Mouse (Mus musculus) embryonic facial prominence, embryonic 14.5 days (tissue): ENCODE data around the gene Fancd2. TPM values are rescaled to one million over a fixed set of nuclear protein-coding genes. Genes with fewer than 3 reads are reported as not detected.

Experiments used
- ATAC-seq: fragments of 200-750 bp; cut with Nextera tagmentation; 2 replicates; pipeline ENCODE4 v1.8.0; 2017; ENCODE audit warnings: low read depth, moderate number of reproducible peaks, moderate TSS enrichment
- DNase-seq: peaks from one replicate; pipeline ENCODE4 v3.0.0-alpha.2; 2015; ENCODE audit warnings: low spot score
- H3K27ac ChIP-seq: fragments of 300-500 bp; sonication (generic); replicated peaks from 2 replicates; pipeline ENCODE4 v1.5.1; 2014; ENCODE audit warnings: low read depth, mild to moderate bottlenecking, low read length, moderate library complexity
- H3K27me3 ChIP-seq: fragments of 300-500 bp; sonication (generic); replicated peaks from 2 replicates; pipeline ENCODE4 v1.6.1; 2014; ENCODE audit warnings: low read length; ENCODE audit not compliant: control insufficient read depth, insufficient read depth
- H3K36me3 ChIP-seq: fragments of 300-500 bp; sonication (generic); 2 replicates; pipeline ENCODE4 v1.6.1; 2014; ENCODE audit warnings: low read length, mixed read lengths; ENCODE audit not compliant: control insufficient read depth, insufficient read depth
- H3K4me1 ChIP-seq: fragments of 300-500 bp; sonication (generic); 2 replicates; pipeline ENCODE4 v1.6.1; 2014; ENCODE audit warnings: antibody characterized with exemption, low read length; ENCODE audit not compliant: control insufficient read depth, insufficient read depth
- H3K4me2 ChIP-seq: fragments of 300-500 bp; sonication (generic); 2 replicates; pipeline ENCODE4 v1.6.1; 2014; ENCODE audit warnings: low read depth, mild to moderate bottlenecking, low read length, moderate library complexity, mixed read lengths
- H3K4me3 ChIP-seq: fragments of 300-500 bp; sonication (generic); 2 replicates; pipeline ENCODE4 v1.5.1; 2014; ENCODE audit warnings: low read depth, mild to moderate bottlenecking, low read length
- H3K9ac ChIP-seq: fragments of 300-500 bp; sonication (generic); 2 replicates; pipeline ENCODE4 v1.6.1; 2014; ENCODE audit warnings: low read depth, mild to moderate bottlenecking, low read length, moderate library complexity, mixed read lengths
- H3K9me3 ChIP-seq: fragments of 300-500 bp; sonication (generic); 2 replicates; pipeline ENCODE4 v1.6.1; 2016; ENCODE audit warnings: low read length; ENCODE audit not compliant: control insufficient read depth
- WGBS: fragments of 180-500 bp; shearing (Covaris S2); extraction: QIAGEN DNeasy Blood & Tissue Kit; methylation state at CpG from one replicate; pipeline ENCODE4 v1.1.7; 2014; 5-methylcytosine and 5-hydroxymethylcytosine counted together
- polyA plus RNA-seq: library from polyadenylated mRNA; unstranded; fragments of >200 nt; fragmentation: Nextera tagmentation; extraction: Ambion mirVana; gene quantifications from 2 replicates; pipeline ENCODE4 v1.2.1, GENCODE M21; 2014

Fancd2 gene
- polyA plus RNA-seq, 1 experiment from 2014 or later = 7.5 TPM

DNA sequence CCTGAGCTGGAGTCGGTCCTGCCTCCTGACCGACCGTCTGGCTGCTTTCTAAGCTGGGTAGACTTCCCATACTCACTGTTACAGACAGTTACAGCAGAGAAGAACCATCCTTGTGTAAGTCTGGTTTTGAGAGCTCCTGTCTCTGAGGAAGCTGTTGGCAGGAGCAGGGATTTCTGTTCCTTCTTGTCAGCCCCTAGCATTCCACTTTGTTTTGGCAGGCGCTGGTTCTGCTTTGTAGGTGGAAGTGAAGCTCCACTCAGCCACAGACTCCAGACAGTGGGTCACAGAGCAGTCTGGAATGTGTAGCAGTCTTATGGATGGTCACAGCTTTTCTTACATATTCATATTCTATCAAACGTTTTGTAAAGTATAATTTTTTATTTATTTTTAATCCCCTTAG lies 98.8 kb downstream of the Fancd2 start:
- Histone ChIP-seq H3K4me1 (0 out of 2 replicates have a peak, but pooled peaks cover 3% of the 10 kb centered on the region), H3K36me3 (peaks cover 58% of the 10 kb centered on the region), H3K27me3 (no peaks in the 10 kb centered on the region), H3K4me3 (no peak overlapping the region), H3K9ac (no peak overlapping the region), H3K27ac (no peak overlapping the region), H3K4me2 (no peak overlapping the region), H3K9me3 (no peaks in the 10 kb centered on the region)
- no peak for DNase-seq
- WGBS = 82% methylated on average over 5 of the region's 5 CpGs
- ATAC-seq = no peak

DNA sequence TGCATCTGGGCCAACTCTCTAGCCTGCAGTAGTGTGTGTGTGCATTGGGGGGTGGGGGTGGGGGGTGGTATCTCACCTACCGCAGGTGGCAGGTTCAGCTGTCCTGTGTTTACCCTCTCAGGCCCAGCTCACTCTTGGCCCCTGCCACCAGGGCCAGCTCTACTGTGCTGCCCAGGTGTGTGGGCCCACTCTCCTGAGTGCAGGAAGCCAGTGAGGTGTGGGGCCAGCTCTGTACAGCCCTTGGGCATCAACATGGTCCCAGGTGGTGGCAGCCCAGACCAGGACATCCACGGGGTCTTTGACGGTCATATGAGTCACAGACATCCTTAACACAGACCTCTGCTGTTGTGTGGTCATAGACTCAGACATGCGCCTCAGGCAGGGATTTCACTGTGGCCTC lies 101.4 kb downstream of the Fancd2 start:
- DNase-seq (no peak), ATAC-seq (no peak)
- Histone ChIP-seq H3K9me3 (no peaks in the 10 kb centered on the region), H3K27me3 (no peaks in the 10 kb centered on the region), H3K4me1 (no peaks in the 10 kb centered on the region), H3K4me2 (no peak overlapping the region), H3K27ac (no peak overlapping the region), H3K36me3 (peaks cover 54% of the 10 kb centered on the region), H3K9ac (no peak overlapping the region), H3K4me3 (no peak overlapping the region)
- WGBS = 92% methylated on average over 4 of the region's 4 CpGs

DNA sequence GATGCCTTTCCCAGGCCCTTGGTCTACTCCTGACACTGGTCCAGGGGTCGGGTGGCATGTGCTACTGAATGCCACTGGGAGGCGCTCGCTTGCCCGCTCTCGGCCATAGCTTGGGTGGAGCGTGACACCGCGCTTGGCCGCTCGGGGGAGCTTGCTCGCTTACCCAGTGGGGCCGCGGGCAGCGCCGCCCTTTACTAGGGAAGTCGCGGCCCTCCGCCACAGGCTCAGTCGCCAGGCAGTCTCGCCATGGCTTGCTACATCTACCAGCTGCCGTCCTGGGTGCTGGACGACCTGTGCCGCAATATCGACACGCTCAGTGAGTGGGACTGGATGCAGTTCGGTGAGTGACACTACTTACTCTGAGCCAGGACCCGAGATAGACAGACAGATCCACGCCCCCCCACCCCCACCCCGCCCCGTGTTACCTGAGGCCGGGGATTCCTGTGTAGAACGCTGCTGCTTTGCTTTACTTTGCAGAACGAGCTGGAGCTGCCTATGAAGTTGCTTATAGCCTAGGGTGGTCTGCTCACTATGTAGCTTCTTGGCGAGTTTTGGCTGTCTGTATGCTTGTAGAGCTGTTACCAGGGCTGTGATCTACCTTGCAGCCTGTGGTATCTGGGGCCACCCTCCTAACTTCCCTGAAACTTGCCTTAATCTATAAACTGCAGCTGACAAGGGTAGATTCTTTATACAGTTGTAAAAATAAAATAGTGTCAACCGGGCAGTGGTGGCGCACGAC lies 107.0 kb downstream of the Fancd2 start, which contains the start of gene Irak2:
Irak2 (plus strand) TSS at position 166 of the 739 bp plus-strand sequence.
- H3K27ac ChIP-seq = no peak within 1 kb of the TSS
- 0 out of 2 replicates have a peak, but pooled peaks cover 1% of the 10 kb centered on the region for H3K36me3 ChIP-seq
- WGBS = 8% methylated on average over 33 of the region's 37 CpGs
- H3K4me1 ChIP-seq = no peaks in the 10 kb centered on the region
- H3K4me3 ChIP-seq = peak within 1 kb of the TSS; percentile 51
- peak within 1 kb of the TSS; percentile 69 for H3K9ac ChIP-seq
- peak within 1 kb of the TSS; percentile 63 for H3K4me2 ChIP-seq
- peak; percentile 94 for DNase-seq
- no peaks in the 10 kb centered on the region for H3K9me3 ChIP-seq
- ATAC-seq = peak; percentile 95
- no peaks in the 10 kb centered on the region for H3K27me3 ChIP-seq

DNA sequence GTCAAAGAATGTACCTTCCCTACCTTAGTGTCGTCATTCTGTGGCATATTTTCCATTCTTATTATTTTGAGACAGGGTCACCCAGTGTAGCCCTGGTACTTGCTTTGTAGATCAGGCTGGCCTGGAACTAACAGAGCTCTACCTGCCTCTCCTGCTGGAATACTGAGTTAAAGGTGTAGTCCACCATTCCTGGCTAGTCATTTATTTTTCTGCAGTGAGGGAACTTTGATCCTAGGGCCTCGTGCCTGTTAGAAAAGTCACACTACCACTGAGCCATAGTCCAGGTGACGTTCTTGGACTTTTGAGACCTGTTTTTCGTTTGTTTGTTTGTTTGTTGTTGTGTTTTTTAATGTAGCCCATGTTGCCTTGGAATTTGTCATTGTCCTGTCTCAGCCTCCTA lies 107.7 kb downstream of the Fancd2 start:
- Histone ChIP-seq H3K4me3 (no peak overlapping the region), H3K36me3 (no peaks in the 10 kb centered on the region), H3K9me3 (no peaks in the 10 kb centered on the region), H3K4me1 (no peaks in the 10 kb centered on the region), H3K27me3 (no peaks in the 10 kb centered on the region), H3K9ac (no peak overlapping the region), H3K4me2 (no peak overlapping the region), H3K27ac (no peak overlapping the region)
- DNase-seq (no peak), ATAC-seq (no peak)
- 77% methylated on average over 4 of the region's 4 CpGs for WGBS

DNA sequence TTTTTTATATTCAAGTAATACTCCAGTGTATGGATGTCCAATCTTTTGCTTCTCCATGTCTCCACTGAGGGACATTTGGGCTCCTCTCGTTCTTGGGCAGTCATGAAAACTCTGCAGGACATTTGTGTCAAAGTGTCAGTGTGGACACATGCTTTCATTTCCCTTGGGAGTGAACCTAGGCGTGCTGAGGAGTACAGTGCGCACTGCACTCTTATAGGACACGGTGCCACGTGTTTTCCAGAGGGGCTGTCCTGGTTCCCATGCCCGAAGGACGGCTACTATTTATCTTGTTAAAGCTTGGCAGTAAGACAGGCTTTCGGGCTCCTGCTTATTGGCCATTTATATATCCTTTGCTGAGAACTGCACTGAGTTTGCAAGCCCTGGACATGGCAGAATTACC lies 111.1 kb downstream of the Fancd2 start:
- H3K4me3 ChIP-seq = no peak overlapping the region
- H3K27ac ChIP-seq = no peak overlapping the region
- no peak overlapping the region for H3K9ac ChIP-seq
- H3K9me3 ChIP-seq = no peaks in the 10 kb centered on the region
- H3K27me3 ChIP-seq = no peaks in the 10 kb centered on the region
- H3K4me2 ChIP-seq = no peak overlapping the region
- ATAC-seq (no peak), DNase-seq (no peak)
- 82% methylated on average over 8 of the region's 8 CpGs for WGBS
- H3K4me1 ChIP-seq = no peaks in the 10 kb centered on the region
- H3K36me3 ChIP-seq = no peaks in the 10 kb centered on the region

DNA sequence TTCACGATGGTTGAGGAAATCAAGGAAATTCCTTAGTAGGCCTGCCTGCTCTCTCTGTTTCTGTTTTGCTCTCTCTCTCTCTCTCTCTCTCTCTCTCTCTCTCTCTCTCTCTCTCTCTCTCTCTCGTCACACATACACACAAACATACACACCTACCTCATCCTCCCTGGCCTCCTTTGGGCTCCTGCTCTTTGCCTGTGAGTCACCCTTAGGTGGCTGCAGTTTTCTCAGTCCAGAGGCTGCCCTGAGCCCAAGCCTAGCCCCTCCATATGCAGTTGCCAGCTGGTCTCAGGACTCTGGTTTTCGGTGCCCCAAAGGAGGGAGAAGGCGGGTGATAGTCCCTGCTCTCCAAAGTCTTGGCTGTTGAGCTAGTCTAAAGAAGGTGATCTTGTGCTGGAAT lies 111.5 kb downstream of the Fancd2 start:
- 85% methylated on average over 4 of the region's 4 CpGs for WGBS
- no peak for ATAC-seq

DNA sequence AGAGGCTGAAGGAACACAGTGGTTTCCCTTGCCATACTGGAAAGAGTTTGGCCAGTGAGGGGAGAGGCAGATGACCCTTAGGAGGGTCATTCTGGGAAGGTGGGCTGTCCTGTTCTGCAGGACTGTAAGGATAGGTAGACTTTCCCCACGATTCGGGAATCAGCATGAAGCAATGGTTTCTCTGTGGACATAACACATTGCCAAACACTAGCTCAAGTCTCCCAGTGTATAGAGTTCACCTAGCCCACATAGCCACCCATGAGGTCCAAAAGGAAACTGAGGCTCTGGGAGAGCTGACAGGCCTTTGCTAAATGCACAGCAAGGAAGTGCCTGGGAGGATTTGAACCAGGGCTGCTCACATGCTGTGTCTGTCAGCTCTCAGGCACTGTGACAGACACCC lies 112.5 kb downstream of the Fancd2 start:
- 95% methylated on average over 2 of the region's 2 CpGs for WGBS
- Histone ChIP-seq H3K4me1 (no peaks in the 10 kb centered on the region), H3K27ac (no peak overlapping the region), H3K4me3 (no peak overlapping the region), H3K27me3 (no peaks in the 10 kb centered on the region), H3K9me3 (no peaks in the 10 kb centered on the region), H3K36me3 (no peaks in the 10 kb centered on the region), H3K4me2 (no peak overlapping the region), H3K9ac (no peak overlapping the region)
- ATAC-seq (no peak), DNase-seq (no peak)

More for the DNA sequence above, 111.5 kb downstream of the Fancd2 start:
- no peaks in the 10 kb centered on the region for H3K9me3 ChIP-seq
- H3K4me1 ChIP-seq = no peaks in the 10 kb centered on the region
- no peak overlapping the region for H3K9ac ChIP-seq
- no peak for DNase-seq
- H3K4me3 ChIP-seq = no peak overlapping the region
- no peaks in the 10 kb centered on the region for H3K27me3 ChIP-seq
- H3K36me3 ChIP-seq = no peaks in the 10 kb centered on the region
- H3K4me2 ChIP-seq = no peak overlapping the region
- H3K27ac ChIP-seq = no peak overlapping the region

DNA sequence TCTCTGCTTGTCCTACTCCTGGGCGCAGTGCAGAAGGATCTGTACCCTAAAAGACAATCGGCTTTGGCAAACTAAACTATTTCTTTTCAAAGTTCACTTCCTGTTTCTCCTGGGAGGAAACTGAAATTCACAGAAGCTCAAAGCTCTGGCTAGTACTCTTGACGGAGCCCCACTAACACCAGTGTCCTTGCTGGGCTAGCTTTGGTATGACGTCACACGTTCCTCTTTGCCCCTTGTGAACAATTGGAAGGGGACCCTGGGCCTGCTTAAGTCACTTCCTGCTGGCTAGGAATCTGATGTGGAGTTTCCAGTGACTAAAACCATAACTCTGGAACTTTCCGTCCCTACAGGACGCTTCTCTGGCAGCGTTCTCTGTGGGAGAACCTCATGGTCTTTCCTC lies 113.3 kb downstream of the Fancd2 start:
- Histone ChIP-seq H3K4me1 (no peaks in the 10 kb centered on the region), H3K27me3 (no peaks in the 10 kb centered on the region), H3K36me3 (no peaks in the 10 kb centered on the region), H3K4me3 (no peak overlapping the region), H3K9ac (no peak overlapping the region), H3K9me3 (no peaks in the 10 kb centered on the region), H3K4me2 (no peak overlapping the region), H3K27ac (no peak overlapping the region)
- 83% methylated on average over 8 of the region's 8 CpGs for WGBS
- ATAC-seq = no peak
- peak; percentile 37 for DNase-seq
